Mouse (Mus musculus): ENCODE data around the gene Gm43191. TPM values are rescaled to one million over a fixed set of nuclear protein-coding genes. Genes with fewer than 3 reads are reported as not detected.
A peak's percentile ranks its signal among the peaks of the same experiment; 100 is the strongest.

The Gm43191 gene
- polyA plus RNA-seq, 1 experiment from 2014 or later: not detected

DNA sequence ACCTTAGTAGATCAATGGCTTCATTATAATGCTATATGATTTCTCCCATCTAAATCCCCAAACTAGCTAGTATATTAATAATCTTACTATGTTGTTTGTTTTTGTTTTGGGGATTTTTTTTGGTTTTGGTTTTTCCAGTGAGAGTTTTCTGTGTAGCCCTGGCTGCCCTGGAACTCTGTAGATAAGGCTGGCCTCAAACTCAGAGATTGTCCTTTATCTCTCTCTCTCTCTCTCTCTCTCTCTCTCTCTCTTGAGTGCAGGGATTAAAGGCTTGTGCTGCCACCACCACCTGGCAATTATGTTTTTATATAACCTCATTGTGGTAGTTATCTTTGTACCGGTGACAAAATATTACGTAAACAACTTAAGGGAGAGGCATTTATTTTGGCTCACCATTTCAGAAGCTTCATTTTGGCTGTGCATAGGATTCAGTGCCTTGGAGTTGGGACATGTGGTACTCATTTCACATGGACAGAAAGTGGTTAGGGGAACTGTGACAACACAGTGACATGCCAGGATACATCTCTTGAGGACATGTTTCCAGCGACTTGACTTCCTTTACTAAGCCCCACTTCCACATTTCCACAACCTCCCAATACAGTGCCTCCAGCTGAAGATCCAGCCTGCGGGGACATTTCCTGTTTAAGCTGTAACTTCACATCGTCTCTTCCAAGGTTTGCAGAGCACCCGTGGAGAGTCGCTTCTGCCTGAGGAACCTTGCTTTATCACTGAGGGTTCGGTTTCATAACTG lies 65.6 kb downstream of the Gm43191 start:
- 91% methylated on average over 8 of the region's 8 CpGs for WGBS
- H3K9ac ChIP-seq (replicated peaks; ENCODE audit: low read depth, low read length): no peak overlapping the region
- no peaks in the 10 kb centered on the region for H3K9me3 ChIP-seq (ENCODE audit: control insufficient read depth, low read length)
- no peaks in the 10 kb centered on the region for H3K27me3 ChIP-seq (replicated peaks; ENCODE audit: control insufficient read depth, insufficient read depth, low read length)
- H3K27ac ChIP-seq (ENCODE audit: low read length): no peak overlapping the region
- no peak for ATAC-seq
- H3K4me1 ChIP-seq (replicated peaks; ENCODE audit: control insufficient read depth, insufficient read depth, low read length): no peaks in the 10 kb centered on the region
- no peak overlapping the region for H3K4me2 ChIP-seq (ENCODE audit: low read length)
- no peak overlapping the region for H3K4me3 ChIP-seq (replicated peaks; ENCODE audit: low read length)
- peaks cover 8% of the 10 kb centered on the region for H3K36me3 ChIP-seq (ENCODE audit: control insufficient read depth, insufficient read depth)

DNA sequence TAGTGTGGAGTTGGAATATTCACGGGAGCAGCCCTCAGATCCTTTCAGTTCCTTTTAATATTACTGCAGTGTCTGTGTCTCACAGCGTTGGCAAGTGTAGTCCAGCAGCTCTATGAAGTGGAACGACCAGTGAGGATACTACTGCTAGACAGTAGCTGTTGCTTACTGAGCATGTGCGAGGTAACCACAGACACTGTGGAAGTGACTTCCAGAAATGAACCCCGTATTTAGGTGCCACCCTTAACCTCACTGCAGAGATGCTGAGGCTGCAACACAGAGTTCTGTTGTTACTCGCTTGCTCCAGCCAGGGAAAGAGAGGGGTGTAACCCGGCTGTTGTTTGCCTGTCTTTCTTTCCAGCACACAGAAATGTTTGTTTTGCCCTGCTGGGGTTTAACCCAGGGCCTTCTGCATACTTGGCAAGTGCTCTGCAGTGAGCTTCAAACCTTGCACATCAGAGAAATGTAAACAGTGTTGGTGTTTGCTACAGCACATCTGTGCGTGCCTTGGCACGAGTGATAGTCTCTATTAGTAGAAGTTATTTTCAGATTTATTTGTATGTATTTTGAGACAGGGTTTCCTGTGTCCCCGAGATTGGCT lies 66.7 kb downstream of the Gm43191 start, which contains the start of gene Trmt13:
Gene Trmt13 (minus strand): TSS at position 293 of the 598 bp plus-strand sequence.
- 84% methylated on average over 10 of the region's 10 CpGs for WGBS
- H3K9me3 ChIP-seq (ENCODE audit: control insufficient read depth, low read length): no peaks in the 10 kb centered on the region
- no peaks in the 10 kb centered on the region for H3K27me3 ChIP-seq (replicated peaks; ENCODE audit: control insufficient read depth, insufficient read depth, low read length)
- no peaks in the 10 kb centered on the region for H3K4me1 ChIP-seq (replicated peaks; ENCODE audit: control insufficient read depth, insufficient read depth, low read length)
- ATAC-seq: no peak
- no peak within 1 kb of the TSS for H3K4me3 ChIP-seq (replicated peaks; ENCODE audit: low read length)
- H3K36me3 ChIP-seq (ENCODE audit: control insufficient read depth, insufficient read depth): peaks cover 11% of the 10 kb centered on the region
- no peak within 1 kb of the TSS for H3K9ac ChIP-seq (replicated peaks; ENCODE audit: low read depth, low read length)
- H3K4me2 ChIP-seq (ENCODE audit: low read length): no peak within 1 kb of the TSS
- H3K27ac ChIP-seq (ENCODE audit: low read length): no peak within 1 kb of the TSS

GRCm38 (mm10) chr3:116604570-116604969 lies 76.5 kb downstream of the Gm43191 start:
- Histone ChIP-seq H3K9me3 (ENCODE audit: control insufficient read depth, low read length) (no peaks in the 10 kb centered on the region), H3K4me3 (replicated peaks; ENCODE audit: low read length) (no peak overlapping the region), H3K9ac (replicated peaks; ENCODE audit: low read depth, low read length) (no peak overlapping the region), H3K27ac (ENCODE audit: low read length) (no peak overlapping the region), H3K36me3 (ENCODE audit: control insufficient read depth, insufficient read depth) (no peaks in the 10 kb centered on the region), H3K27me3 (replicated peaks; ENCODE audit: control insufficient read depth, insufficient read depth, low read length) (no peaks in the 10 kb centered on the region), H3K4me2 (ENCODE audit: low read length) (no peak overlapping the region), H3K4me1 (replicated peaks; ENCODE audit: control insufficient read depth, insufficient read depth, low read length) (no peaks in the 10 kb centered on the region)
- WGBS: 73% methylated on average over 9 of the region's 9 CpGs
- ATAC-seq: no peak

GRCm38 (mm10) chr3:116601781-116602180 lies 79.3 kb downstream of the Gm43191 start:
- Histone ChIP-seq H3K27me3 (replicated peaks; ENCODE audit: control insufficient read depth, insufficient read depth, low read length) (no peaks in the 10 kb centered on the region), H3K9ac (replicated peaks; ENCODE audit: low read depth, low read length) (no peak overlapping the region), H3K4me2 (ENCODE audit: low read length) (no peak overlapping the region), H3K4me1 (replicated peaks; ENCODE audit: control insufficient read depth, insufficient read depth, low read length) (no peaks in the 10 kb centered on the region; the same call in 1 of the 2 replicates), H3K36me3 (ENCODE audit: control insufficient read depth, insufficient read depth) (no peaks in the 10 kb centered on the region), H3K4me3 (replicated peaks; ENCODE audit: low read length) (no peak overlapping the region), H3K27ac (ENCODE audit: low read length) (no peak overlapping the region), H3K9me3 (ENCODE audit: control insufficient read depth, low read length) (no peaks in the 10 kb centered on the region)
- 94% methylated on average over 5 of the region's 5 CpGs for WGBS
- ATAC-seq: no peak

DNA sequence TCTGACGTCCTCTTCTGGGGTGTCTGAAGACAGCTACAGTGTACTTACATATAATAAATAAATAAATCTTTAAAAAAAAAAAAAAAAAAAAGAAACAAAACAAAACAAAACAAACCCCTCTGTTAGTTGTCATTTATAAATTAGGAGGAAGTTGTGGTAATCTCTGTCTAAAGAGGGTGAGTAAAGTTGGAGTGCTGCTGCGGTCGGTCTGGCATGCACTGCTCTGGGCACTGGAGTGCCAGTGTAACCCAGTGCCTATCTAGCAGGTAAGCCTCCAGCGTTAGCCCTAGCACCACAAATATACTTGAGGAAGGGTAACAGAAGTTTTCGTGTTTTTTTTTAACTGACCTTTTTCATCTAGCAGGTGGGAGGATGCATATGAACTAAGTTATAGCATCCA lies 80.1 kb downstream of the Gm43191 start:
- Histone ChIP-seq H3K4me3 (replicated peaks; ENCODE audit: low read length) (no peak overlapping the region), H3K4me1 (replicated peaks; ENCODE audit: control insufficient read depth, insufficient read depth, low read length) (peaks cover under 1% of the 10 kb centered on the region; the same call in 1 of the 2 replicates), H3K36me3 (ENCODE audit: control insufficient read depth, insufficient read depth) (no peaks in the 10 kb centered on the region), H3K27me3 (replicated peaks; ENCODE audit: control insufficient read depth, insufficient read depth, low read length) (no peaks in the 10 kb centered on the region), H3K27ac (ENCODE audit: low read length) (no peak overlapping the region), H3K9ac (replicated peaks; ENCODE audit: low read depth, low read length) (no peak overlapping the region), H3K9me3 (ENCODE audit: control insufficient read depth, low read length) (no peaks in the 10 kb centered on the region), H3K4me2 (ENCODE audit: low read length) (no peak overlapping the region)
- WGBS: 88% methylated on average over 5 of the region's 5 CpGs
- no peak for ATAC-seq

DNA sequence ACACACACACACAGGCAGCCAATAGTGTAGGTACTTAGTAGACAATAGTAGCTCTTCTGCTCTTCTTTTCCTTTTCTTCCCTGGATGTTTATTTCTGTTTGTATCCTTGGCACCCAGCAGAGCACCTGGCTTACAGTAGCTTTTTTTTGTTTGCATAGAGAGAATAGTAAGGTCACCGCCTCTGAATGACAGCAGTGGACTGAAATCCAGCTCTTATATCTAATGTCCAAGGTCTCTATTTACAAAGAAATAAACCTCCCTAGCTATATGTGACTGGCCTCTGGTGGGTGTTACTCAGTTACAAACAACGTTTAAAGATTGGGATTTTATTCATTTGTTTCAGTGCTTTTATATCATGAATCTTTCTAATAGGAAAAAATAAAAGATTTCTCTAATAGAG lies 81.4 kb downstream of the Gm43191 start:
- WGBS: 83% methylated on average over 2 of the region's 2 CpGs
- Histone ChIP-seq H3K4me3 (replicated peaks; ENCODE audit: low read length) (no peak overlapping the region), H3K27me3 (replicated peaks; ENCODE audit: control insufficient read depth, insufficient read depth, low read length) (no peaks in the 10 kb centered on the region), H3K36me3 (ENCODE audit: control insufficient read depth, insufficient read depth) (no peaks in the 10 kb centered on the region), H3K9me3 (ENCODE audit: control insufficient read depth, low read length) (no peaks in the 10 kb centered on the region), H3K4me2 (ENCODE audit: low read length) (no peak overlapping the region), H3K27ac (ENCODE audit: low read length) (no peak overlapping the region), H3K9ac (replicated peaks; ENCODE audit: low read depth, low read length) (no peak overlapping the region), H3K4me1 (replicated peaks; ENCODE audit: control insufficient read depth, insufficient read depth, low read length) (peaks cover 6% of the 10 kb centered on the region)
- ATAC-seq: no peak

DNA sequence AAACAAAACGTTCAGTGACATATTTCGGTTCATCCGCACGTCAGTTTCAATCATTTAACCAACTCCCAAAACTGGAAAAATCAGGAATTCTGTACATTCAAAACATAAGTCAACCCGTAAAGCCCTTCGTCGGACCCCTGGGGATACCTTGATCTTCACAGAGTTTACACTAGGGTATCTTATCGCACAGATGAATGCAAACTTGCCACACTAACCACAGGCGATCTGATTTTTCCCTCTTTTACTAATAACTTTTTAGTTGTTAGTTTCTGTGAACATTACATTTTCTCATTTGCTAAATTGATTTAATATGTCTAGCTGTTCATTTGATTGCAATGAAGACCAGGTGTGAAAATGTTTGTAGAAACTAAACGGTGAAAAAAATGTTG lies 85.5 kb downstream of the Gm43191 start:
- 8% methylated on average over 10 of the region's 10 CpGs for WGBS

DNA sequence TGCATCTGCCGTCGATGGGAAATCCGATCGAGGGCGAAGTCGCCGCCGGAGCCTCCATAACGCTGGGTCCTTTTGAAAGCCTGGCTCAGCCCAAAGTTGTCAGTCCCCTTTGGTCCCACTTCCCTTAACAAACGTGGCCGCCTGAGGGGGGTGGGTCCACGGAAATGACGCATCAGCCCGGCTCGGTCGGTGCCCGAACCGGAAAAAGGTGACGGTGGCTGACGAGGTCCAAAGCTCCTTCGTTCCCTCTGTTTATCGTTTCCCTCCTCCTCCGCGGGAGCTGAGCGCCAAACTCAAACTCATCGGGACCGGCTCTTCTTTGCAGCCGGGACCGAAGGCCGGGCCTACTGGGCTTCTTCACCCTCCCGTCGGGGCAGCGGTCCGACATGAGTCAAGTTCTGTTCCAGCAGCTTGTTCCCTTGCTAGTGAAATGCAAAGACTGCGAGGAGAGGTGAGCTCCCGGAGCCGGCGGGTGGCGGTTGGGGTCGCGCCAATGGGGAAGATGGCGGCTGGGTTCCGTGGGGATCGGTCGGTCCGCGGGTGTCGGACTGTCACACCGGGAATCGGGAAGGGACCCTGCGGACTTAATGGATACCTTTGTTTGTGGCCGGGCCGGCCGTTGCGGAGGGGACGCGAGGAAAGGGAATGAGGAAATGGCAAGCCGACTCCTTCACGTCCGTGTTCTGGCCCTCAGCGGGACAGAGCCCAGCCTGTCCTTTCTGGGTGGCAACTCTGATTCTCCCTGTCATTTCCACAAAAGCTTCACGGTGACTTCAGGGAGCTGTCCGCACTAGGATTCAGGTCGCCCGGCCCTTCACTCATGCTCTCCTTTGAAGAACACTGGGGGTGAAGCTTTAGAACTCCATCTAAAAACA lies 86.1 kb downstream of the Gm43191 start, which contains the start of gene Sass6:
Gene Sass6 (plus strand): TSS at position 255 of the 875 bp plus-strand sequence.
- Histone ChIP-seq H3K36me3 (ENCODE audit: control insufficient read depth, insufficient read depth) (peaks cover 6% of the 10 kb centered on the region; the same call in 1 of the 2 replicates), H3K4me3 (replicated peaks; ENCODE audit: low read length) (peak within 1 kb of the TSS; percentile 62), H3K4me1 (replicated peaks; ENCODE audit: control insufficient read depth, insufficient read depth, low read length) (peaks cover 11% of the 10 kb centered on the region), H3K27me3 (replicated peaks; ENCODE audit: control insufficient read depth, insufficient read depth, low read length) (no peaks in the 10 kb centered on the region), H3K27ac (ENCODE audit: low read length) (peak within 1 kb of the TSS; percentile 86), H3K9ac (replicated peaks; ENCODE audit: low read depth, low read length) (peak within 1 kb of the TSS; percentile 75), H3K4me2 (ENCODE audit: low read length) (peak within 1 kb of the TSS; percentile 81), H3K9me3 (ENCODE audit: control insufficient read depth, low read length) (no peaks in the 10 kb centered on the region)
- peak; percentile 98 for ATAC-seq
- WGBS: under 1% methylated on average over 65 of the region's 65 CpGs

More for the DNA sequence above, 85.5 kb downstream of the Gm43191 start:
- Histone ChIP-seq H3K9me3 (ENCODE audit: control insufficient read depth, low read length) (no peaks in the 10 kb centered on the region), H3K9ac (replicated peaks; ENCODE audit: low read depth, low read length) (peak overlapping the region; percentile 74), H3K36me3 (ENCODE audit: control insufficient read depth, insufficient read depth) (peaks cover 6% of the 10 kb centered on the region; the same call in 1 of the 2 replicates), H3K4me3 (replicated peaks; ENCODE audit: low read length) (peak overlapping the region; percentile 62), H3K27me3 (replicated peaks; ENCODE audit: control insufficient read depth, insufficient read depth, low read length) (no peaks in the 10 kb centered on the region), H3K4me2 (ENCODE audit: low read length) (peak overlapping the region; percentile 81), H3K4me1 (replicated peaks; ENCODE audit: control insufficient read depth, insufficient read depth, low read length) (peaks cover 11% of the 10 kb centered on the region), H3K27ac (ENCODE audit: low read length) (no peak overlapping the region)
- ATAC-seq: no peak
